Mouse (Mus musculus) v-Abl transformed pro-B cells (cell line): ENCODE measurements around the gene Gm7029.
"Not testable (repeated sequence)": the region's sequence is repeated elsewhere in the genome, so short reads cannot be mapped to it uniquely, and the experiment has no call there.

Experiments used
- in situ Hi-C, 2 experiments: fragments of 400-800 bp; cut with MboI; formaldehyde crosslinking; loops; one replicate each; pipeline ENCODE4 v1.15.1; 2025; ENCODE audit not compliant: unreplicated experiment in 2 of 2

Gm7029 gene

GRCm38 (mm10) chr17:33890533-33891059, 17.0 kb downstream of the Gm7029 start, which contains the start of gene Kifc1:
Gene Kifc1 (minus strand): TSS chr17:33890661.
- in situ Hi-C loops, result loop anchor here (5.0 to 10.0 kb wide), 3 partner anchors 37 to 94 kb away; partner anchors contain the start of gene Rgl2 (in 1 of the 2)

DNA sequence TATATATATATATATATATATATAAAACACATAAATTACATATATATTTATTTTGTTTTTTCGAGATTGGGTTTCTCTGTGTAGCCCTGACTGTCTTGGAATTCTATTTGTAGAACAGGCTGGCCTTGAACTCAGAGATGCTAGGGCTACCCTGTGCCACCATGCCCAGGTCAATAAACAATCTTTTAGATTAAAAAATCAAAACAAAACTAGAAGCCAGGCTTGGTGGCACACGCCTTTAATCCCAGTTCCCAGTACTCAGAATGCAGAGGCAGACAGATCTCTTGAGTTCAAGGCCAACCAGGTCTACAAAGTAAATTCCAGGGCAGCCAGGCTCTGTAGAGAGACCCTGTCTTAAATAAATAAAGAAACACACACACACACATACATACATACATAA, 17.7 kb downstream of the Gm7029 start:
- in situ Hi-C loops, result loop anchor here (5.0 to 10.0 kb wide), 3 partner anchors 36 to 93 kb away; partner anchors contain the start of gene Rgl2 (in 1 of the 2)

- in situ Hi-C loops, result loop anchor here (5.0 to 10.0 kb wide), 3 partner anchors 35 to 93 kb away; partner anchors contain the start of gene Rgl2 (in 1 of the 2)
These were observed 18.3 kb downstream of the Gm7029 start for GRCm38 (mm10) chr17:33891892-33892291.

DNA sequence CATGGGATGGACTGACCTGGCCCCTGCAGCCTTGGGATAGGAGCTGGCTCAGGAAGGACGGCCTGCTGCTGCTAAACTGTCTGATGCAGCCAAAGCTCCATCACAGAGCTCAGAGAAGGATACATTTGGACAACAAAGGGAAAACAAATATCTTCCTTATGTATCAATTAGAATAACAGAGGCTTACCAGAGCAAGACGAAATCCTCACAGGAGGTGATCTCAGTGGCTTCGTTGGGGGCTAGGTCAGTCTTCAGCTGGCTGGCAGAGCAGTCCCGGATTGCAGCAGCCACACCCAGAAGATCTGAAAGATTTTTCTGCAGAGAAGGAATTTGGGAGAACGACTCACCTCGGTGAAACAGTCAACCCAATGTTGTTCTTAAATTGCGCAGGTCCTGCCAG, 18.8 kb downstream of the Gm7029 start:
- in situ Hi-C loops, result loop anchor here (5.0 to 10.0 kb wide), 3 partner anchors 35 to 92 kb away; partner anchors contain the start of gene Rgl2 (in 1 of the 2)

- in situ Hi-C loops, result loop anchor here (5.0 to 10.0 kb wide), 3 partner anchors 34 to 92 kb away; partner anchors contain the start of gene Rgl2 (in 1 of the 2)
These were observed 19.4 kb downstream of the Gm7029 start for GRCm38 (mm10) chr17:33893011-33893410.

DNA sequence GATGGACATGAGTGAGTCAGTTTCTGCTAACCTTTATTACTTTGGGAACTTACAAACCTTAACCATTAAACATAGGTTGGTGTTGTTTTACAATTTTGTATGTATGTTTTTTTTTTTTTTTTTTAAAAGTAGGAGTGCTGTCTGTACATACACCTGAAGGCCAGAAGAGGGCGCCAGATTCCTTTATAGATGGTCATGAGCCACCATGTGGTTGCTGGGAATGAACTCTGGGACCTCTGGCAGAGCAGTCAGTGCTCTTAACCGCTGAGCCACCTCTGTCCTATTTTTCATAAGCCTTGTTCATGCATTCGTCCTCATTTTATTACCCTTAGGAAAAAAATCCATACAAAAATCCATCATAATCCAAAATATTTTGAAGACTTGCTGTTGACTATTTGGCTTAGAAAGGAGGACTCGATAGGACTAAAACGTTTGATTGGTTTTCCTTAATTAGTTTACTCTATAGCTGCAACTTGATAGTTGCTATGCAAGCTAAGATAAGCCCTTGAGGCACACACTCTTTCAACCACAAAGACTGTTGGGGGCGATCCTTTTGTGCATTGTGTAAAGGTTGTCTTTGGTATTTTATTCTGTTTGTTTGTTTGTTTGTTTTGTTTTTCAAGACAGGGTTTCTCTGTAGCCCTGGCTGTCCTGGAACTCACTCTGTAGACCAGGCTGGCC, 23.6 kb downstream of the Gm7029 start:
- in situ Hi-C loops, result loop anchor here in 1 of 2 experiments (10.0 kb wide), 1 partner anchor 88 kb away; no protein-coding TSS in a partner anchor

GRCm38 (mm10) chr17:33898193-33898592, 24.6 kb downstream of the Gm7029 start:
- in situ Hi-C loops, result loop anchor here in 1 of 2 experiments (10.0 kb wide), 1 partner anchor 87 kb away; no protein-coding TSS in a partner anchor

- in situ Hi-C loops, result loop anchor here in 1 of 2 experiments (10.0 kb wide), 1 partner anchor 85 kb away; no protein-coding TSS in a partner anchor
These were observed 26.0 kb downstream of the Gm7029 start for GRCm38 (mm10) chr17:33899642-33900041.

GRCm38 (mm10) chr17:33900281-33900988, 26.8 kb downstream of the Gm7029 start:
- in situ Hi-C loops, result no loop called here

DNA sequence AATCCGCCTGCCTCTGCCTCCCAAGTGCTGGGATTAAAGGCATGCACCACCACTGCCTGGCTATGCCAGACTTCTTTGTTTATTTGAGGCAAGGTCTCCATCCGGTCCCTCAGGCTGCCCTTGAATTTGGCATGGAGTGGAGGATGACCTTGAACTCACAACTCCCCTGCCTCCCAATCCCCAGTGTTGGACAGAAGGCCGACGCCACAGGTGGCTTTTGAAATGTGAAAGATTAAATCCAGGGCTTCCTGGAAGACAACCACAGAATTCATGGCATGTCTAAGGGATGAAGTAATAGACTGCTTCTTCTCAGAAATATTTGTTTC, 27.3 kb downstream of the Gm7029 start:
- in situ Hi-C loops, result no loop called here

DNA sequence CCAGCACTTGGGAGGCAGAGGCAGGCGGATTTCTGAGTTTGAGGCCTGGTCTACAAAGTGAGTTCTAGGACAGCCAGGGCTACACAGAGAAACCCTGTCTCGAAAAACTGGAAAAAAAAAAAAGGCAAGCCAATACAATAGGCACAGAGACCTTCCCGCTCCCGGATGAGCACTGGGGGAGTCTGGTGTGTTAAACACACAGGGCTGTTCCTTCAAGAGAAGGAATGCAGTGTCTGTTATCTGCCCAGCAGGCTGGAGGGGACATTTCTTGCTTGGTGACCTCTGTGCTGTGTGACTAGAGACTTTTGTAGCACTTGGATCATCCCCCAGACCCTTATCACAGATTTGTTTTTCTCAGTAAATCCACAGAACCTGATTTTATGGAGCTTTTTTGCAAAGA, 28.0 kb downstream of the Gm7029 start:
- in situ Hi-C loops, result no loop called here

- in situ Hi-C loops, result no loop called here
These were observed 28.4 kb downstream of the Gm7029 start for GRCm38 (mm10) chr17:33902079-33902478.

DNA sequence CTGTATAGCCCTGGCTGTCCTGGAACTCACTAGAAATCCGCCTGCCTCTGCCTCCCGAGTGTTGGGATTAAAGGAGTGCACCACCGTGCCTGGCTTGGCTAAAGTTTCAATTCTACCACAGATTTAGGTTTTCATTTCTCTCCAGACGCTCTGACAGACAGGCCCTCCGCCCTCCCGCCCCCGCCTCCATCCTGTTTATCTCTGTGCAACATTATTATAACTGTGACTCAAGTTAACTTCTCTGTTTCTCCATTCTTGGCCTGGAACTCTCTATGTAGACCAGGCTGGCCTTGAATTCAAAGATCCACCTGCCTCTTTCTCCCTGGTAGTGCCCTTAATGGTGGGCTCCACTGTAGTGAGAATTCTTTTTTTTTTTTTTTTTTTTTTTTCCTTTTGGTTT, 28.9 kb downstream of the Gm7029 start:
- in situ Hi-C loops, result no loop called here

DNA sequence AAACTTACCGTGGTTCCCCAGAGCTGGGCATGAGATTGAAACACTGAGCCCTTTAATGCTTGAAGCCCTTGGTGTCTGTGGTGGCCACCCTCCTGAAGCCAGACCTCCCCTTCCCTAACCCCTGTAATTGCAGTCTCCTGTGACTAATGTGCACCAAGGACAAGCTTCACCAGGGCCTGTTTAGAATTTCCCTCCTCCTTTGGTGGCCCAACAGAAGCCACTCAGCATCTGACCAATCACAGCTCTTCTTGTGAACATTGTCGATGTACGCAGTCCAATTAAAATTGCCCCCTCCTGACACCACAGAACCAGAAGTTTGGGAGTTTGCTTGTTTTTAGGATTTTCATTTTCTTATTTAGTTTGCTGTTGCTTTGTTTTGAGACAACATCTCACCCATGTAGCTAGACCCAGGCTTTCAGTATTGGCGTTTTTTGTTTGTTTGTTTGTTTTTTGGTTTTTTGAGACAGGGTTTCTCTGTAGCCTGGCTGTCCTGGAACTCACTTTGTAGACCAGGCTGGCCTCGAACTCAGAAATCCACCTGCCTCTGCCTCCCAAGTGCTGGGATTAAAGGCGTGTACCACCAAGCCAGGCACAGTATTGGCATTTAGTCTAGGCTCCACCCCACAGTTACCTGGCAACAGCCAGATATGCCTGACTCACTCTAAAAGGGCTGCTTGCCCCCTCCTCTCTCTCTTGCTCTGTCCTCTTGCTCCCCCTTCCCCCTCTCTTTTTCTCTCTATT, 30.4 kb downstream of the Gm7029 start:
- in situ Hi-C loops, result not testable (repeated sequence)

- in situ Hi-C loops, result not testable (repeated sequence)
These were observed 31.2 kb downstream of the Gm7029 start, which contains the start of gene Platr17 for GRCm38 (mm10) chr17:33904835-33905234. Gene Platr17 (plus strand): TSS chr17:33905135.

- in situ Hi-C loops, result no loop called here
These were observed 34.9 kb downstream of the Gm7029 start for GRCm38 (mm10) chr17:33908331-33909076.

- in situ Hi-C loops, result no loop called here
These were observed 35.6 kb downstream of the Gm7029 start, which contains the start of gene Daxx for GRCm38 (mm10) chr17:33909077-33909868. Gene Daxx (plus strand): TSS chr17:33909414.

DNA sequence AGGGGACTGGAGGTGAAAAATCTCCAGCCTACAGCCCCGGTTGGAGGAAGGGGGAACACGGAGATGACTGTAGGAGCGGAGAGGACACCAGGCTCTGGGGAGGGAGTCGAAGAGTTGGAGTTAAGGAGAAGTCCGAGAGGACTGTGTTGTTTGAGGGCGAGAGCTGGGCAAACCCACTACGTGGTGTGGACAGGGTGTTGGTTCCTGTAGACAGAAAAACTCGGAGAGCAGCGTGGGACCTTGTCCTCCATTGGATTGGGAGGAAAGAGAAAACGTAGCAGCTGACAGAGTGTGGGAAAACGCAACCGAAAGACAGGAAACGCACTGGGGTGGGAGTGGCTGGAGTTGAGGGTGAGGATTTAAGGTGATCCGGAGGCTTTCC, 36.2 kb downstream of the Gm7029 start:
- in situ Hi-C loops, result no loop called here
